Mouse (Mus musculus): ENCODE results near the gene Stip1.

Gene Stip1

GRCm38 (mm10) chr19:6973581-6974190, 66.1 kb downstream of the Stip1 start:
- in situ Hi-C loops (cut with MboI; ENCODE audit: unreplicated experiment in 2 of 2) = no loop called here

DNA sequence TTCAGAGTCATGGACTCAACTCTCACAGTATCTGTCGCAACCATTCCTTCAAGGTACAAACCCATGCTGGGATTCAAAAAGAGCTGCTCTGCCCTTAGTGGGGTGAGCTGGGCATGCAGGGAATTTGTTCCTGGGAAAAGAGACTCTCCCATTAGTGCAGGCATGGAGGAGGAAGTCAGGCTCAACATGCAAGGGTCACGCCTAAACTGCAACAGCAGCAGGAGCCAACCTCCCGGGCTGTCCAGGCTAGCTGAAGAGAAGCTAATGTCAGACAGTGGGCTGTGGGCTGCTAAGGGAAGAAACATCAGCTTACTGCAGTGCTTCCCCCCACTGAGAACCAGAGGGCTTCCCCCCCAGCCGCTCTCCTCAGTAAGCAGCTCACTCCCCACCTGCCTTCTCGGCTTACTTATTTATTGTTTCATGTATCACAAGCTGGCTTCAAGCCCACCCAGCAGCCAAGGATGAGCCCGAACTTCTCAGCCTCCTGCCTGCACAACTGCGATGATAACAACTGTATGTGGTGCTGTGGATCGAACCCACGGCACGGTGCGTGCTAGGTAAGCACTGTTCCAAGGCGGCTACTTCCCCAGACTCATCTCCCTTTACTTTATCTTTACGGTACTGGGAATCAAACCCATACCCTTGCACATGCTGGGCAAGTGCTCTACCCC, 67.4 kb downstream of the Stip1 start:
- in situ Hi-C loops (cut with MboI; ENCODE audit: unreplicated experiment in 2 of 2) = no loop called here

DNA sequence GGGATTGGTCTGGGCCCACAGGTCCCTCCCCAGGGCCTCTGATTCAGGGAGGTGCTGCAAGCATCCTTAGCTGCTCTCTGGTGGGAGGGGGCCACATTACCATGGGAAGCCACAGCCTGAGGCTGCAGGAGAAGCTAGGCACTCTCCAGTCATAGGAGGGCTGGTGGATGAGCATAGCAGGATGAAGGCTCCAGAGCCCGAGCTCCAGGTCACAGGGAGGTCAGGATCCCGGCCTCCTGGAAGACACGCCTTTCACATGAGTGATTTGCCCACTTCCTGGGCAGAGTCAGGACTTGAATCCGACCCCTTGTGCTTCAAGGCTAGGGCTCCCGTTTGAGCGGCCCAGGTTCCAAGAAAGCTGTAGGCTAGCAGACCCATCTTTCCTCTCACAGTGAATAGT, 68.1 kb downstream of the Stip1 start:
- in situ Hi-C loops (cut with MboI; ENCODE audit: unreplicated experiment in 2 of 2) = no loop called here

All from v-Abl transformed pro-B cells (cell line).